Mouse (Mus musculus) bone marrow, adult 2 months (tissue): ENCODE measurements around the gene Mia2.

Experiments
- CTCF ChIP-seq: fragments of 200-500 bp; IDR thresholded peaks from 2 replicates; pipeline ENCODE4 v1.5.1; 2011; ENCODE audit warnings: low read length, control low read depth; ENCODE audit not compliant: control insufficient read depth, insufficient read depth
- POLR2A ChIP-seq: fragments of 200-500 bp; IDR thresholded peaks from 2 replicates; pipeline ENCODE4 v1.6.1; 2011; ENCODE audit warnings: low read depth, mild to moderate bottlenecking, control low read depth, low read length, borderline replicate concordance; ENCODE audit not compliant: control insufficient read depth

GRCm38 (mm10) chr12:59206208-59206999, 110.8 kb downstream of the Mia2 start:
- TF ChIP-seq CTCF (no peak), POLR2A (no peak)
